Mouse (Mus musculus) limb, embryonic 13.5 days (tissue): Measurements from ENCODE around the gene Hoxa13. TPM values are rescaled to one million over a fixed set of nuclear protein-coding genes. Genes with fewer than 3 reads are reported as not detected.

Experiments
- ATAC-seq: fragments of 200-750 bp; cut with Nextera tagmentation; 2 replicates; pipeline ENCODE4 v1.8.0; 2017; ENCODE audit warnings: low read depth, moderate number of reproducible peaks, moderate TSS enrichment; ENCODE audit not compliant: low FRiP score
- H3K27ac ChIP-seq: fragments of 300-500 bp; sonication (generic); 2 replicates; pipeline ENCODE4 v1.5.1; 2015; ENCODE audit warnings: inconsistent platforms, mild to moderate bottlenecking, moderate library complexity
- H3K27me3 ChIP-seq: fragments of 300-500 bp; sonication (generic); 2 replicates; pipeline ENCODE4 v1.6.1; 2015; ENCODE audit warnings: mild to moderate bottlenecking, inconsistent platforms
- H3K36me3 ChIP-seq: fragments of 300-500 bp; sonication (generic); 2 replicates; pipeline ENCODE4 v1.6.1; 2015; ENCODE audit warnings: inconsistent platforms, mild to moderate bottlenecking, moderate library complexity
- H3K4me1 ChIP-seq: fragments of 300-500 bp; sonication (generic); 2 replicates; pipeline ENCODE4 v1.6.1; 2015; ENCODE audit warnings: inconsistent platforms
- H3K4me2 ChIP-seq: fragments of 300-500 bp; sonication (generic); replicated peaks from 2 replicates; pipeline ENCODE4 v1.6.1; 2015; ENCODE audit warnings: inconsistent platforms, mild to moderate bottlenecking, moderate library complexity
- H3K4me3 ChIP-seq: fragments of 300-500 bp; sonication (generic); 2 replicates; pipeline ENCODE4 v1.5.1; 2015; ENCODE audit warnings: moderate library complexity, mild to moderate bottlenecking, inconsistent platforms
- H3K9ac ChIP-seq: fragments of 300-500 bp; sonication (generic); 2 replicates; pipeline ENCODE4 v1.6.1; 2015; ENCODE audit warnings: mild to moderate bottlenecking, inconsistent platforms
- H3K9me3 ChIP-seq: fragments of 300-500 bp; sonication (generic); 2 replicates; pipeline ENCODE4 v1.6.1; 2016; ENCODE audit warnings: inconsistent platforms
- WGBS: fragments of 180-500 bp; shearing (Covaris S2); methylation state at CpG from one replicate; pipeline ENCODE4 v1.1.7; 2015; 5-methylcytosine and 5-hydroxymethylcytosine counted together
- polyA plus RNA-seq: library from polyadenylated mRNA; unstranded; fragments of >200 nt; fragmentation: Nextera tagmentation; extraction: Ambion mirVana; gene quantifications from 2 replicates; pipeline ENCODE4 v1.2.1, GENCODE M21; 2015

Hoxa13 gene
- polyA plus RNA-seq, 1 experiment from 2014 or later = 24.5 TPM

GRCm38 (mm10) chr6:52259081-52259790 is 1.4 kb downstream of the Hoxa13 start:
- Histone ChIP-seq H3K27ac (peak overlapping the region; percentile 97), H3K27me3 (peaks cover 15% of the 10 kb centered on the region; the same call in 1 of the 2 replicates), H3K4me2 (peak overlapping the region; percentile 69), H3K4me3 (peak overlapping the region; percentile 95), H3K36me3 (no peaks in the 10 kb centered on the region), H3K9ac (peak overlapping the region; percentile 100), H3K4me1 (peaks cover 18% of the 10 kb centered on the region), H3K9me3 (no peaks in the 10 kb centered on the region)
- ATAC-seq = no peak
- WGBS = 1% methylated on average over 25 of the region's 25 CpGs

- H3K4me1 ChIP-seq = peaks cover 15% of the 10 kb centered on the region
Observed at GRCm38 (mm10) chr6:52256956-52257355, 3.7 kb downstream of the Hoxa13 start.

DNA sequence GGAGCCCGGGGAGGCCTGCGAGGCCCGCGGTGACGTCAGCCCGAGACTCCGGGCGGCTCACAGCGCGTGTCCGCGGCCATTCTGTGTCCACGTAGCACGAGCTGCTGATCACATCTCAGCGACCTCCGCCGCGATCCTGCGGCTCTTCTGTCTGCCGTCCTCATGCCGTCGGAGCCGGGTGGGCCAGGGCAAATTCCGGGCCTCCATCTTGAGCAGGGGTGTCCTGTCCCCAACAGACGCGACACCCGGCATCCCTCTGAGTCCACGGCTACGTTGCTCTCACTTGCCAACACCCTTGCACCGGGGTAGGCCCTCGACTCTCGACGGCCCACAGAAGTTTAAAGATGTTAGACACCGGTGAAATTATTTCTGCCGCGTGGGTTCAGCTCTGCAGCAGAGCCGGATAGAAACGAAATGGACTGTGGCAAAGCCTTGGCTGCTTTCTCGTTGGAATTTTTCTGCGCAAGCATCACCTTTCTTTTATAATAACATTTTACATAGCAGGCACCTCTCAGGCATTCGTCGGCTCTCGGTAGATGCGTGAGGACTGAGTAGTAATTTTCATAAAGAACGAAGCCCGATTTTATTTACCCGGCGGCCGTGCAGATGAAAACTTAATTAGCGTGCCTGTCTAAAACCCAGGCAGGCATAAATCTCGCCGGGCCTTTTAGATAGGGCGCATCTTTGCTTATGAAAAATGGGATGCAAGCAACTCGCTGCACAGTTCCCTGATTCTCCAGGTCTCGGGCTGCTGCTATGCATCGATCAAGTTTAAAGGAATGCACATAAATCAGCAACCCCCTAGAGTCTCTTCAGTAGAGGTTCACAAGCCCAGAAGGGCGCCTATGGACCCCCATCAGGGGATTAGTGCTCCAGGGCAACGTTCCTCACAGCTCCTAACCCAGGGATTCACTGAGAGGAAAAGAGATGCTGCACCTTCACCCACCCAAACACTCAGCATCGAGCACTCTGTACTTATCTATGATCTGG is 6.9 kb downstream of the Hoxa13 start:
- Histone ChIP-seq H3K36me3 (peaks cover 18% of the 10 kb centered on the region; the same call in 1 of the 2 replicates), H3K4me1 (peaks cover 37% of the 10 kb centered on the region), H3K4me2 (peak overlapping the region; percentile 75), H3K27ac (peak overlapping the region; percentile 97), H3K9ac (peak overlapping the region; percentile 87), H3K4me3 (peak overlapping the region; percentile 95), H3K9me3 (no peaks in the 10 kb centered on the region), H3K27me3 (peaks cover 13% of the 10 kb centered on the region)
- 1% methylated on average over 59 of the region's 59 CpGs for WGBS
- peak; percentile 16; the same call in 1 of the 2 replicates for ATAC-seq

More at GRCm38 (mm10) chr6:52256956-52257355, 3.7 kb downstream of the Hoxa13 start:
- peaks cover 7% of the 10 kb centered on the region; the same call in 1 of the 2 replicates for H3K36me3 ChIP-seq
- WGBS = 1% methylated on average over 6 of the region's 6 CpGs
- no peak for ATAC-seq
- H3K9me3 ChIP-seq = no peaks in the 10 kb centered on the region
- H3K4me2 ChIP-seq = peak overlapping the region; percentile 75
- peak overlapping the region; percentile 69 for H3K9ac ChIP-seq
- H3K4me3 ChIP-seq = peak overlapping the region; percentile 95
- H3K27me3 ChIP-seq = peaks cover 10% of the 10 kb centered on the region
- no peak overlapping the region for H3K27ac ChIP-seq

- Histone ChIP-seq H3K27me3 (peaks cover 13% of the 10 kb centered on the region), H3K9ac (peak overlapping the region; percentile 87), H3K9me3 (no peaks in the 10 kb centered on the region), H3K4me1 (peaks cover 37% of the 10 kb centered on the region), H3K4me3 (peak overlapping the region; percentile 95), H3K27ac (peak overlapping the region; percentile 97), H3K4me2 (peak overlapping the region; percentile 75), H3K36me3 (peaks cover 18% of the 10 kb centered on the region; the same call in 1 of the 2 replicates)
- WGBS = 2% methylated on average over 35 of the region's 35 CpGs
- ATAC-seq = no peak
Observed at GRCm38 (mm10) chr6:52252775-52253376, 7.8 kb downstream of the Hoxa13 start.

DNA sequence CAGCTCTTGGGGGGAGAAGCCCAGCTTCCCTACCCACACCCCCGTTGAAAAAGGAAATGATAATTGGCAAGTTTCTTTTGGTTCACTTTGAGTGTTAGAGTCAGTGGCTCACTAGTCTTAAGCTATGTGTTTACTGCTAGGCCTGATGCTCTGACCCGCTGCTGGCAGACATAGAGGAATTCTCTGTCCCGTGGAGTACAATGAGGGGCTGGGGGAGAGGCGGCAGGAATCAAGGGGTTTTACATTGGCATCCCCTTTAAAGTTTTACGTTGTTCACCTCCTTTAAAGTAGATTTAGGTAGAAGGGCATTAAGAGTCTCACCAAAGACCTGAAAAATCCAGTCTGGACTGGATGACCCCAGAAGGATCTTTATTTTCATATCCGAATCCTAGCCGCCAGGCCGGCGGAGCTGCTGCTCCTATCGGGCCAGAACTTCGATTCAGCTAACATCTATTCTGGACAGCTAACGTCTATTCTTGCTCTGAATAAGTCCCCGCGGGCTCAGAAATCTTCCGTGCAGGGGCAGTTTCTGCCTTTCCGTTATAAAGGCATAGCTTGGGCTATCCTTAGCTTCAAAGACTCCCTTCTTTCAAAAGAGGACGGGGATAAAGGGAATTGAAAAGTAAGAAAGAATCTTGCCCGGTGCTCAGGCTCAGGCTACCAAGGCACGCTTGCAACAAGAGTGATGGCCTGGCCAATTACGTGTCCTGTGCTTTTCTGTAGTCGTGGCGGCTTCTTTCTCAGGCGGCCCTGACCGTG is 8.5 kb downstream of the Hoxa13 start:
- 5% methylated on average over 24 of the region's 24 CpGs for WGBS
- Histone ChIP-seq H3K36me3 (peaks cover 18% of the 10 kb centered on the region; the same call in 1 of the 2 replicates), H3K4me2 (peak overlapping the region; percentile 75), H3K9ac (peak overlapping the region; percentile 87), H3K27me3 (peaks cover 13% of the 10 kb centered on the region), H3K27ac (peak overlapping the region; percentile 97), H3K4me3 (peak overlapping the region; percentile 95), H3K4me1 (peaks cover 37% of the 10 kb centered on the region), H3K9me3 (no peaks in the 10 kb centered on the region)
- no peak for ATAC-seq

DNA sequence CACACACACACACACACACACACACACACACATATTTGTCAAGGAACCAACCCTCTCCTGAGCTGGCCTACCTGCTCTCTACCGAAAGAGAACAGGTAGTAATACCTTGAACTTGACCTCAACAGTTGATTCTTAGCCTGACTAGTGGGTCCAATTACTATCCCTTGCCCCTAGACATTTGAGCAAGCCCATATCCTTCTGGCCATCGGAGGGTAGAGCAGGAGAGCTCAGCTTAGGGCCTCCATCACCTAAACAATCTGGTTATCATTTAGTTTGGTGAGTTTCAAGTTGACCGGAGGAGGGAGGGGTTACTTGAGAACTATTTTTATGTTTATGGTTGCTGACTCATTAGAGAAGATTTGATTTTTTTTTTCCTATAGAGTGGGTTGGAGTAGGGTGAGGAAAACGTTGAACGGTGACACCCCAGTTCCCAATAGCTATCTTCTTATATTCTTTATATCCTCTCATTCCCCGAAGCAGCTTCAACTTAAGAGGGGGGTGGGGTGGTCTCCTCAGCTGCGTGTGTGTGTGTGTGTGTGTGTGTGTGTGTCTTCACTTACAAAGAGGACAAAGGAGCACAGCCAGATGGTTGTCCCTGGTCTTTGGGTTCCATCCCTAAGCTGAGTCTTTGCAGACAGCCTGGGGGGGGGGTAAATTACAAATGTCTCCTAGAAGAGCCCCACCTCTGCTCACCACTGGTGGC is 9.4 kb downstream of the Hoxa13 start:
- Histone ChIP-seq H3K9me3 (no peaks in the 10 kb centered on the region), H3K27me3 (peaks cover 13% of the 10 kb centered on the region), H3K27ac (peak overlapping the region; percentile 97), H3K4me1 (peaks cover 37% of the 10 kb centered on the region), H3K9ac (peak overlapping the region; percentile 87), H3K36me3 (peaks cover 18% of the 10 kb centered on the region; the same call in 1 of the 2 replicates), H3K4me2 (peak overlapping the region; percentile 75), H3K4me3 (peak overlapping the region; percentile 95)
- ATAC-seq = no peak
- 5% methylated on average over 7 of the region's 7 CpGs for WGBS

- peak overlapping the region; percentile 97 for H3K27ac ChIP-seq
- H3K9ac ChIP-seq = peak overlapping the region; percentile 100
- peaks cover 18% of the 10 kb centered on the region; the same call in 1 of the 2 replicates for H3K36me3 ChIP-seq
- WGBS = 6% methylated on average over 4 of the region's 4 CpGs
- H3K4me2 ChIP-seq = peak overlapping the region; percentile 75
- no peaks in the 10 kb centered on the region for H3K9me3 ChIP-seq
- peak overlapping the region; percentile 95 for H3K4me3 ChIP-seq
- H3K4me1 ChIP-seq = peaks cover 37% of the 10 kb centered on the region
- ATAC-seq = no peak
- peaks cover 13% of the 10 kb centered on the region for H3K27me3 ChIP-seq
Observed at GRCm38 (mm10) chr6:52249826-52250225, 10.9 kb downstream of the Hoxa13 start.

- peaks cover 37% of the 10 kb centered on the region for H3K4me1 ChIP-seq
- peaks cover 18% of the 10 kb centered on the region; the same call in 1 of the 2 replicates for H3K36me3 ChIP-seq
- peak overlapping the region; percentile 75 for H3K4me2 ChIP-seq
- H3K9me3 ChIP-seq = no peaks in the 10 kb centered on the region
- peak overlapping the region; percentile 95 for H3K4me3 ChIP-seq
- peak overlapping the region; percentile 97 for H3K27ac ChIP-seq
- peaks cover 13% of the 10 kb centered on the region for H3K27me3 ChIP-seq
- 4% methylated on average over 16 of the region's 16 CpGs for WGBS
- no peak for ATAC-seq
- H3K9ac ChIP-seq = peak overlapping the region; percentile 100
Observed at GRCm38 (mm10) chr6:52249415-52249738, 11.3 kb downstream of the Hoxa13 start.

DNA sequence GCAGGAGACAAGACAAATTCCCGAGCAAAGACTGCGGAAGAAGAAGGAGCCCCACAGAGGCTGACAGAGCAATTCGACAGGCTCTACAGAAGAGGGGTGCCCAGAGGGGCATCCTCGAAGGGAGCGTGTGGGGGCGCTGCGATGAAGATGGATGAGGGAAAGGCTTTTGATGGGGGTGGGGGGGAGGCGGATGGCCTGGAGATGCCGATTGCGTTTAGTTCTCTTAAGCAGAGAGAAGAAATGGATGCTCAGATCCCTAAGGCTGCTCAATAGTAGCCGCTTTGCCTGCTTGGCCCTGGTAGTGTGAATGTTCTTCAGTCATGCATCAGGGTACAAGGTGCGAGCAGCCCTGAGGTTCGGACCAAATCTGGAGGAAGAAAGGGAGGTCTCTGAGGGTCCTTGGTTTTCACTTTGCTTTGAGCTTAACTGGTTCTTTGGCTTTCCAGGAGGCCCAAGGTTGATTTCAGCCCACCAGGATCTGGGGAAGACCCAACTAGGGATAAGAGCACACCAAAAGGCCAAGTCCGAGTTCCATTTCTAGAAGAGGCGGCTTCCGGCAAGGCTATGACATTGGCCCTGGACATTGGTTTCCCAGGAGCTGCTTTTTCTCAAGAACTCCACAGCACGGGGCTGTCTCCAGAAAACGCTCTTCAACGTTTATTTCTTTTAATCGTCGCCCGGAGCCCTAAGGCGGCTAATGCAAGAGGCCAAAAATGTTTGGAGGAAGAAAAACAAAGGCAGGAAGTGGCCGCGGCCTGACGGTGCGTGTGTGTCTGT is 11.9 kb downstream of the Hoxa13 start:
- Histone ChIP-seq H3K4me2 (peak overlapping the region; percentile 75), H3K4me1 (peaks cover 39% of the 10 kb centered on the region), H3K4me3 (peak overlapping the region; percentile 95), H3K27me3 (peaks cover 13% of the 10 kb centered on the region), H3K36me3 (peaks cover 18% of the 10 kb centered on the region; the same call in 1 of the 2 replicates), H3K9me3 (no peaks in the 10 kb centered on the region), H3K9ac (peak overlapping the region; percentile 100), H3K27ac (peak overlapping the region; percentile 97)
- no peak for ATAC-seq
- 2% methylated on average over 27 of the region's 27 CpGs for WGBS
